Mouse (Mus musculus) kidney, embryonic 16.5 days (tissue): ENCODE measurements at regions not wholly inside any gene's neighbourhood (a gene's known extent, or its start where the extent isn't known, plus 50 kb on each side); places are given as distances from the start of the nearest gene placed in this dataset.

ENCODE experiments used
- ATAC-seq: fragments of 200-750 bp; cut with Nextera tagmentation; 2 replicates; pipeline ENCODE4 v1.8.0; 2017; ENCODE audit warnings: moderate TSS enrichment; ENCODE audit not compliant: low FRiP score, low TSS enrichment
- H3K27ac ChIP-seq: fragments of 300-500 bp; sonication (generic); 2 replicates; pipeline ENCODE4 v1.5.1; 2014; ENCODE audit warnings: low read length
- H3K27me3 ChIP-seq: fragments of 300-500 bp; sonication (generic); 2 replicates; pipeline ENCODE4 v1.6.1; 2014; ENCODE audit warnings: low read length, control low read depth, mixed read lengths; ENCODE audit not compliant: insufficient read depth
- H3K36me3 ChIP-seq: fragments of 300-500 bp; sonication (generic); 2 replicates; pipeline ENCODE4 v1.6.1; 2014; ENCODE audit warnings: low read length, control low read depth, mixed read lengths; ENCODE audit not compliant: insufficient read depth
- H3K4me1 ChIP-seq: fragments of 300-500 bp; sonication (generic); 2 replicates; pipeline ENCODE4 v1.6.1; 2014; ENCODE audit warnings: low read length, control low read depth, mixed read lengths; ENCODE audit not compliant: insufficient read depth
- H3K4me2 ChIP-seq: fragments of 300-500 bp; sonication (generic); replicated peaks from 2 replicates; pipeline ENCODE4 v1.6.1; 2014; ENCODE audit warnings: low read depth, low read length
- H3K4me3 ChIP-seq: fragments of 300-500 bp; sonication (generic); 2 replicates; pipeline ENCODE4 v1.5.1; 2014; ENCODE audit warnings: mild to moderate bottlenecking, low read length
- H3K9ac ChIP-seq: fragments of 300-500 bp; sonication (generic); replicated peaks from 2 replicates; pipeline ENCODE4 v1.6.1; 2014; ENCODE audit warnings: low read length
- H3K9me3 ChIP-seq: fragments of 300-500 bp; sonication (generic); 2 replicates; pipeline ENCODE4 v1.6.1; 2016; ENCODE audit warnings: low read length, control low read depth
- WGBS: fragments of 180-500 bp; shearing (Covaris S2); extraction: QIAGEN DNeasy Blood & Tissue Kit; methylation state at CpG from one replicate; pipeline ENCODE4 v1.1.7; 2014; 5-methylcytosine and 5-hydroxymethylcytosine counted together

GRCm38 (mm10) chr17:62974627-62975279 lies 93.6 kb upstream of the Efna5 start:
- Histone ChIP-seq H3K27ac (no peak overlapping the region), H3K4me3 (no peak overlapping the region), H3K27me3 (no peaks in the 10 kb centered on the region), H3K9me3 (peaks cover 3% of the 10 kb centered on the region; the same call in 1 of the 2 replicates), H3K4me2 (no peak overlapping the region), H3K4me1 (peaks cover 5% of the 10 kb centered on the region; the same call in 1 of the 2 replicates), H3K36me3 (no peaks in the 10 kb centered on the region), H3K9ac (no peak overlapping the region)
- WGBS: 81% methylated on average over 8 of the region's 8 CpGs
- ATAC-seq: no peak

- H3K36me3 ChIP-seq: no peaks in the 10 kb centered on the region
- H3K9ac ChIP-seq: no peak overlapping the region
- no peak for ATAC-seq
- no peaks in the 10 kb centered on the region for H3K4me1 ChIP-seq
- H3K27ac ChIP-seq: no peak overlapping the region
- H3K4me2 ChIP-seq: no peak overlapping the region
- H3K9me3 ChIP-seq: peaks cover 3% of the 10 kb centered on the region; the same call in 1 of the 2 replicates
- 49% methylated on average over 6 of the region's 6 CpGs for WGBS
- no peaks in the 10 kb centered on the region for H3K27me3 ChIP-seq
- no peak overlapping the region for H3K4me3 ChIP-seq
These were observed 87.9 kb upstream of the Efna5 start for GRCm38 (mm10) chr17:62969025-62969424.

GRCm38 (mm10) chr17:62963824-62964223 lies 82.7 kb upstream of the Efna5 start:
- no peak for ATAC-seq
- WGBS: 70% methylated on average over 4 of the region's 4 CpGs
- Histone ChIP-seq H3K9me3 (no peaks in the 10 kb centered on the region), H3K9ac (no peak overlapping the region), H3K27me3 (no peaks in the 10 kb centered on the region), H3K4me1 (peaks cover 10% of the 10 kb centered on the region; the same call in 1 of the 2 replicates), H3K27ac (no peak overlapping the region), H3K4me3 (no peak overlapping the region), H3K4me2 (no peak overlapping the region), H3K36me3 (no peaks in the 10 kb centered on the region)

GRCm38 (mm10) chr17:62962292-62962618 lies 81.1 kb upstream of the Efna5 start:
- H3K36me3 ChIP-seq: no peaks in the 10 kb centered on the region
- no peak overlapping the region for H3K4me3 ChIP-seq
- H3K9ac ChIP-seq: no peak overlapping the region
- no peaks in the 10 kb centered on the region for H3K27me3 ChIP-seq
- ATAC-seq: no peak
- no peak overlapping the region for H3K27ac ChIP-seq
- no peaks in the 10 kb centered on the region for H3K9me3 ChIP-seq
- 78% methylated on average over 3 of the region's 3 CpGs for WGBS
- H3K4me2 ChIP-seq: no peak overlapping the region
- peaks cover 10% of the 10 kb centered on the region; the same call in 1 of the 2 replicates for H3K4me1 ChIP-seq

- Histone ChIP-seq H3K4me1 (peaks cover 10% of the 10 kb centered on the region; the same call in 1 of the 2 replicates), H3K9ac (no peak overlapping the region), H3K27ac (no peak overlapping the region), H3K4me3 (no peak overlapping the region), H3K4me2 (no peak overlapping the region; the same call in 1 of the 2 replicates), H3K27me3 (no peaks in the 10 kb centered on the region), H3K36me3 (no peaks in the 10 kb centered on the region), H3K9me3 (no peaks in the 10 kb centered on the region)
- 56% methylated on average over 19 of the region's 19 CpGs for WGBS
- peak; percentile 90 for ATAC-seq
These were observed 80.6 kb upstream of the Efna5 start for GRCm38 (mm10) chr17:62961596-62962291.

GRCm38 (mm10) chr17:62959146-62959545 lies 78.0 kb upstream of the Efna5 start:
- H3K9ac ChIP-seq: no peak overlapping the region
- H3K27me3 ChIP-seq: no peaks in the 10 kb centered on the region
- H3K4me1 ChIP-seq: peaks cover 10% of the 10 kb centered on the region; the same call in 1 of the 2 replicates
- no peaks in the 10 kb centered on the region for H3K36me3 ChIP-seq
- H3K27ac ChIP-seq: no peak overlapping the region
- H3K4me3 ChIP-seq: no peak overlapping the region
- 64% methylated on average over 3 of the region's 3 CpGs for WGBS
- H3K4me2 ChIP-seq: no peak overlapping the region
- ATAC-seq: no peak
- H3K9me3 ChIP-seq: no peaks in the 10 kb centered on the region

- Histone ChIP-seq H3K4me1 (no peaks in the 10 kb centered on the region), H3K9ac (no peak overlapping the region), H3K9me3 (no peaks in the 10 kb centered on the region), H3K27me3 (no peaks in the 10 kb centered on the region), H3K27ac (no peak overlapping the region), H3K4me3 (no peak overlapping the region), H3K4me2 (no peak overlapping the region), H3K36me3 (no peaks in the 10 kb centered on the region)
- no peak for ATAC-seq
- WGBS: 71% methylated on average over 1 of the region's 1 CpGs
These were observed 66.5 kb upstream of the Efna5 start for GRCm38 (mm10) chr17:62947537-62948193.

GRCm38 (mm10) chr17:62940573-62941252 lies 59.6 kb upstream of the Efna5 start:
- Histone ChIP-seq H3K27ac (no peak overlapping the region), H3K36me3 (no peaks in the 10 kb centered on the region), H3K9me3 (no peaks in the 10 kb centered on the region), H3K4me3 (no peak overlapping the region), H3K4me1 (peaks cover 8% of the 10 kb centered on the region), H3K27me3 (no peaks in the 10 kb centered on the region), H3K9ac (no peak overlapping the region), H3K4me2 (peak overlapping the region; percentile 31; the same call in 1 of the 2 replicates)
- peak; percentile 57; the same call in 1 of the 2 replicates for ATAC-seq
- WGBS: 28% methylated on average over 7 of the region's 7 CpGs

GRCm38 (mm10) chr17:62939930-62940572 lies 58.9 kb upstream of the Efna5 start:
- 26% methylated on average over 18 of the region's 18 CpGs for WGBS
- no peak for ATAC-seq
- Histone ChIP-seq H3K9ac (no peak overlapping the region), H3K36me3 (no peaks in the 10 kb centered on the region), H3K4me3 (no peak overlapping the region), H3K4me1 (peaks cover 8% of the 10 kb centered on the region), H3K9me3 (no peaks in the 10 kb centered on the region), H3K4me2 (peak overlapping the region; percentile 31), H3K27me3 (no peaks in the 10 kb centered on the region), H3K27ac (no peak overlapping the region)
